In the genomic region with DNA sequence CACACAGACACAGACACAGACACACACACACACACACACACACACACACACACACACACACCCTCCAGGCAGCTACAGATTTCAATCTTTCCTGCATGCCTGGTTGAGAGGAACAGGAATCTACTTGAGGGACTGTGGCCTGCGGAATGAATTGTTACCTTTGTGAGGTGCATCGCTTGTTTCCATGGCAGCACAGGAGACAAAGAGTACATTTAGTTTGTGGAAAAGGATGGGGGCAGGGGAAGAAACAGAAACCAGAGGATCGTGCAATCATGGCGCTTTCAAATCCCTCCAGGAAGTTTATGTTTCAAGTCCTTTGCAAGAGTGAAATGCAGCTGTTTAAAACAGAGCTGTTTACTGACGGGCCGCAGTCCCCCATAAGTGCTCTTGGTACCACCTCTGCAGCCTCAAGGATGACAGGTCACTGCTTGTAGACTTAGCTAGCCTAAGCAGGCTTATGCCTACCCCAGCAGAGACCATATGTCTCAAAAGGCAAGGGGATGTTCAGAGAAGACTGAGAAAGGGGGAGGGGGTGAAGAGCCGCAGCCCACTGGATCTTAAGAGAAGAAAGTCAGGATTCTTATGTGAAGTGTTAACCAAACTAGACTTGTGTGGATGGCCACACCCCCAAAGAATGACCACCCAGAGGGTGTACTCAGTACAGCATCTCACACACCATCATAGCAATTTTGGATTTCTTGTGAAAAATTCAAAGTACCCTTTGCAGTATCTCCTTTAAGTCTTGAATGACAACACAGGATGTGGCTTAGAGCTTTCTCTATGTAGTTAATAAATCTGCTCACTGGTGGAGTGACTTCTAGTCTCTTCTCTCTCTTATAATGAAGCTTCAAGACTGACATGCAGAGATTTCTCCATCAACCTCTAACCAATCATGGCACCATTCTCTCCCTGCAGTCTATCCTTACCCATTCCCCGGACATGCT, we compare ENCODE assay signal across 9 mouse cellular contexts.
DNase-seq lines count a peak whose midpoint lies in the region; ATAC-seq lines count a peak whose summit lies in the region.
"Had no signal": no experiment of that assay in that cellular context is flagged by ENCODE, and none has a peak within 500 bp of the region (broad histone marks: within the 10 kb centered on the region; RNA-seq: fewer than 3 reads in every experiment).

No protein-coding gene starts in this region.

- no peak overlapping the region for H3K9ac ChIP-seq in heart, embryonic 15.5 days
- H3K9ac ChIP-seq in forebrain, embryonic 13.5 days = no peak overlapping the region
- no peak overlapping the region for H3K9ac ChIP-seq in limb, embryonic 11.5 days (ENCODE audit: low read length)
- H3K9ac ChIP-seq in neural tube, embryonic 14.5 days (replicated peaks; ENCODE audit: low read depth, low read length) = no peak overlapping the region

- peaks cover 20% of the 10 kb centered on the region for H3K4me1 ChIP-seq in heart, embryonic 15.5 days (replicated peaks)
- peaks cover 19% of the 10 kb centered on the region for H3K4me1 ChIP-seq in forebrain, embryonic 13.5 days
- peaks cover 9% of the 10 kb centered on the region for H3K4me1 ChIP-seq in limb, embryonic 11.5 days (ENCODE audit: control insufficient read depth, insufficient read depth, low read length)
- peaks cover 19% of the 10 kb centered on the region; the same call in 1 of the 2 replicates for H3K4me1 ChIP-seq in neural tube, embryonic 14.5 days (ENCODE audit: control insufficient read depth, insufficient read depth, low read length)

- no peaks in the 10 kb centered on the region for H3K27me3 ChIP-seq in heart, embryonic 15.5 days
- no peaks in the 10 kb centered on the region for H3K27me3 ChIP-seq in forebrain, embryonic 13.5 days
- H3K27me3 ChIP-seq in limb, embryonic 11.5 days (ENCODE audit: control insufficient read depth, insufficient read depth, low read length) = no peaks in the 10 kb centered on the region
- no peaks in the 10 kb centered on the region for H3K27me3 ChIP-seq in neural tube, embryonic 14.5 days (ENCODE audit: control insufficient read depth, insufficient read depth, low read length)

- no peak overlapping the region for H3K4me3 ChIP-seq in heart, embryonic 15.5 days
- H3K4me3 ChIP-seq in forebrain, embryonic 13.5 days = no peak overlapping the region
- H3K4me3 ChIP-seq in limb, embryonic 11.5 days (ENCODE audit: low read depth, low read length) = no peak overlapping the region
- no peak overlapping the region for H3K4me3 ChIP-seq in neural tube, embryonic 14.5 days (ENCODE audit: low read depth, low read length)

- no peak overlapping the region for H3K4me2 ChIP-seq in heart, embryonic 15.5 days
- H3K4me2 ChIP-seq in forebrain, embryonic 13.5 days = peak overlapping the region; percentile 28
- no peak overlapping the region for H3K4me2 ChIP-seq in limb, embryonic 11.5 days (ENCODE audit: low read depth, severe bottlenecking)
- 0 out of 2 replicates have a peak overlapping the region, but pooled peaks have one; percentile 11 for H3K4me2 ChIP-seq in neural tube, embryonic 14.5 days (ENCODE audit: low read depth, low read length)

- WGBS in heart, embryonic 15.5 days = 63% methylated on average over 8 of the region's 8 CpGs
- 31% methylated on average over 8 of the region's 8 CpGs for WGBS in forebrain, embryonic 13.5 days
- 42% methylated on average over 8 of the region's 8 CpGs for WGBS in limb, embryonic 11.5 days
- 34% methylated on average over 8 of the region's 8 CpGs for WGBS in neural tube, embryonic 14.5 days

- H3K9me3 ChIP-seq in heart, embryonic 15.5 days (replicated peaks) = no peaks in the 10 kb centered on the region
- H3K9me3 ChIP-seq in forebrain, embryonic 13.5 days (replicated peaks) = no peaks in the 10 kb centered on the region
- H3K9me3 ChIP-seq in limb, embryonic 11.5 days (ENCODE audit: control insufficient read depth, low read length) = no peaks in the 10 kb centered on the region
- H3K9me3 ChIP-seq in neural tube, embryonic 14.5 days (ENCODE audit: control insufficient read depth, low read length) = no peaks in the 10 kb centered on the region

- 0 out of 2 replicates have a peak, but pooled peaks cover under 1% of the 10 kb centered on the region for H3K36me3 ChIP-seq in heart, embryonic 15.5 days
- H3K36me3 ChIP-seq in forebrain, embryonic 13.5 days (ENCODE audit: poor library complexity, severe bottlenecking) = no peaks in the 10 kb centered on the region
- H3K36me3 ChIP-seq in limb, embryonic 11.5 days (ENCODE audit: control insufficient read depth, insufficient read depth, low read length) = no peaks in the 10 kb centered on the region
- H3K36me3 ChIP-seq in neural tube, embryonic 14.5 days (ENCODE audit: control insufficient read depth, insufficient read depth, low read length) = no peaks in the 10 kb centered on the region

- intact Hi-C loops in heart, postnatal 36 days (cut with DNase I) = no loop called here

- peak overlapping the region; percentile 31; the same call in 1 of the 2 replicates for H3K27ac ChIP-seq in heart, embryonic 15.5 days
- H3K27ac ChIP-seq in forebrain, embryonic 13.5 days = peak overlapping the region; percentile 4; the same call in 1 of the 2 replicates
- H3K27ac ChIP-seq in limb, embryonic 11.5 days (replicated peaks; ENCODE audit: low read depth, low read length) = peak overlapping the region; percentile 75
- H3K27ac ChIP-seq in neural tube, embryonic 14.5 days (ENCODE audit: low read depth, low read length) = no peak overlapping the region

- DNase-seq in heart, postnatal 36 days = no peak
- DNase-seq in limb, embryonic 11.5 days (ENCODE audit: low spot score) = peak; percentile 42
- no peak for DNase-seq in layer of hippocampus, adult 9-11 months
- DNase-seq in adrenal gland, postnatal 36 days = no peak
- DNase-seq in kidney, adult 18-20 months = no peak
- DNase-seq: layer of hippocampus, postnatal 36 days had no signal

- ATAC-seq in heart, embryonic 15.5 days (replicated peaks; ENCODE audit: insufficient number of reproducible peaks, insufficient read depth, low FRiP score, low read depth) = no peak
- peak; percentile 32; the same call in 1 of the 2 replicates for ATAC-seq in forebrain, embryonic 13.5 days
- ATAC-seq in limb, embryonic 11.5 days (ENCODE audit: insufficient number of reproducible peaks, low FRiP score, low TSS enrichment, low read depth) = peak; percentile 81
- peak; percentile 49; the same call in 1 of the 2 replicates for ATAC-seq in neural tube, embryonic 14.5 days (ENCODE audit: low read depth)

Comparison
In these comparisons a context has a peak if more than half of its experiments do, and no peak if none do; other contexts are left out.
1. H3K4me2 ChIP-seq: peak in forebrain, embryonic 13.5 days (single experiment) and neural tube, embryonic 14.5 days (single experiment); none in heart, embryonic 15.5 days (single experiment) and limb, embryonic 11.5 days (single experiment).